Mouse (Mus musculus): Measurements from ENCODE around the gene Gtf2i. TPM values are rescaled to one million over a fixed set of nuclear protein-coding genes. Genes with fewer than 3 reads are reported as not detected.

Gtf2i gene
- polyA plus RNA-seq, 1 experiment from 2014 or later, result 34.2 TPM

DNA sequence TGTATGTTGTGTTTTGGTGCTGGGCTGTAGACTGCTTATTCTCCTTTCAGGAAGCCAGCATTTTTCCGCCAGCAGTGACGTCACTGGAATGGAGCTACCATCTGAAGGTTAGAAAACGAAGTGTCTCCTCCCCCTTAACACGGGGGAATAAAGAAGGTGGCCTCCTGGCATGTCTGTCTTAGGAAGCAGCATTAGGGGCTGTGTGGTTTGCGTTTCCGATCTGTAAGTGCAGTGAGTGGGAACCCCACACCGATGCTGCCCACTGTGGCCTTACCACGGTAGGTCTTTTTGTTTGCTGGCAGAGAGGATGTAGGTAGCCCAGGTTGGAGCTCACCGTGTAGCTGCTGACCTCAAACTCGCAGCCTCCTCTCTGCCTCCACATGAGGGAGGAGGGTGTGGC is 107.8 kb downstream of the Gtf2i start:
- Histone ChIP-seq H3K27ac (ENCODE audit: low read length) (no peak overlapping the region), H3K9ac (ENCODE audit: low read depth, low read length) (no peak overlapping the region), H3K4me1 (ENCODE audit: control insufficient read depth, low read depth, low read length) (peaks cover 10% of the 10 kb centered on the region), H3K27me3 (ENCODE audit: control insufficient read depth, insufficient read depth, low read depth, low read length) (no peaks in the 10 kb centered on the region), H3K9me3 (replicated peaks; ENCODE audit: control insufficient read depth, low read length) (no peaks in the 10 kb centered on the region), H3K4me2 (ENCODE audit: low read depth, low read length) (no peak overlapping the region), H3K36me3 (ENCODE audit: control insufficient read depth, insufficient read depth) (no peaks in the 10 kb centered on the region), H3K4me3 (ENCODE audit: low read depth, low read length) (no peak overlapping the region)
- ATAC-seq (ENCODE audit: low read depth), result no peak
- WGBS (ENCODE audit: insufficient replicate concordance), result 40% methylated on average over 10 of the region's 10 CpGs

DNA sequence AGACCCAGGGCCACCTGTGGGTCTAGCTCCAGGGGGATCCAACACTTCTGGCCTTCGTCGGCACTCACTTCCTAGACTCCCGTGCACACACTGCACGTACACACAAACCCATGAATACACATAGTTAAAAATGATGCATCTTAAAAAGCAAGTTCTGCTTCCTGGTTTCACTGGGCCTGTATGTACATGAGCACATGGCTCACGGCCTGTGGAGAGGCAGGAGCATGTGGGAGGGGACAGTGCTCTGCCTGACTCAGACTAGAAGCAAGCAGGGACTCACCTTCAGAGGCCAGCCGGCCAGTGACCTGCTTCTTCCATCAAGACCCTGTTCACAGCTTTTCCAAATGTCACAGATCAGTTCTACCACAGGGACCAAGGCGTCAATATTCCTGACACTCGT is 120.9 kb downstream of the Gtf2i start:
- H3K27ac ChIP-seq (ENCODE audit: low read length), result no peak overlapping the region
- ATAC-seq (ENCODE audit: low read depth), result no peak
- no peaks in the 10 kb centered on the region for H3K27me3 ChIP-seq (ENCODE audit: control insufficient read depth, insufficient read depth, low read depth, low read length)
- no peaks in the 10 kb centered on the region for H3K4me1 ChIP-seq (ENCODE audit: control insufficient read depth, low read depth, low read length)
- H3K9ac ChIP-seq (ENCODE audit: low read depth, low read length), result no peak overlapping the region
- no peaks in the 10 kb centered on the region for H3K9me3 ChIP-seq (replicated peaks; ENCODE audit: control insufficient read depth, low read length)
- H3K4me3 ChIP-seq (ENCODE audit: low read depth, low read length), result no peak overlapping the region
- no peaks in the 10 kb centered on the region for H3K36me3 ChIP-seq (ENCODE audit: control insufficient read depth, insufficient read depth)
- 72% methylated on average over 8 of the region's 8 CpGs for WGBS (ENCODE audit: insufficient replicate concordance)
- no peak overlapping the region for H3K4me2 ChIP-seq (ENCODE audit: low read depth, low read length)

- H3K4me3 ChIP-seq (ENCODE audit: low read depth, low read length), result no peak overlapping the region
- H3K36me3 ChIP-seq (ENCODE audit: control insufficient read depth, insufficient read depth), result no peaks in the 10 kb centered on the region
- H3K4me2 ChIP-seq (ENCODE audit: low read depth, low read length), result no peak overlapping the region
- 31% methylated on average over 7 of the region's 7 CpGs for WGBS (ENCODE audit: insufficient replicate concordance)
- no peak overlapping the region for H3K27ac ChIP-seq (ENCODE audit: low read length)
- H3K9ac ChIP-seq (ENCODE audit: low read depth, low read length), result no peak overlapping the region
- no peaks in the 10 kb centered on the region for H3K27me3 ChIP-seq (ENCODE audit: control insufficient read depth, insufficient read depth, low read depth, low read length)
- H3K4me1 ChIP-seq (ENCODE audit: control insufficient read depth, low read depth, low read length), result peaks cover 6% of the 10 kb centered on the region
- no peak for ATAC-seq (ENCODE audit: low read depth)
- H3K9me3 ChIP-seq (replicated peaks; ENCODE audit: control insufficient read depth, low read length), result no peaks in the 10 kb centered on the region
These were observed 126.0 kb downstream of the Gtf2i start for GRCm38 (mm10) chr5:134188571-134188970.

Small RNA genes lying within 50 kb of the gene (microRNA-seq; reads per million reads assigned to microRNA genes)
- gene Mir3965, result not detected

Other genes starting within 250 kb of the Gtf2i start
- 0.67 and 0.73 TPM in 2 replicates for gene Castor2, start 215.0 kb downstream of the Gtf2i start, polyA plus RNA-seq (2015; fragmentation: Nextera tagmentation; extraction: Ambion mirVana)
- 10.0 and 10.6 TPM in 2 replicates for gene Rcc1l, start 138.0 kb downstream of the Gtf2i start, polyA plus RNA-seq (2015; fragmentation: Nextera tagmentation; extraction: Ambion mirVana)
- 1.8 and 1.9 TPM in 2 replicates for gene Gtf2ird2, start 130.7 kb downstream of the Gtf2i start, polyA plus RNA-seq (2015; fragmentation: Nextera tagmentation; extraction: Ambion mirVana)
- gene Ncf1, start 85.1 kb downstream of the Gtf2i start, polyA plus RNA-seq (2015; fragmentation: Nextera tagmentation; extraction: Ambion mirVana), result 25.1 and 26.5 TPM in 2 replicates
- gene Gtf2ird1, start 142.0 kb upstream of the Gtf2i start, polyA plus RNA-seq (2015; fragmentation: Nextera tagmentation; extraction: Ambion mirVana), result 9.9 and 11.6 TPM in 2 replicates
- 0.43 and 0.48 TPM in 2 replicates for gene Clip2, start 237.7 kb upstream of the Gtf2i start, polyA plus RNA-seq (2015; fragmentation: Nextera tagmentation; extraction: Ambion mirVana)
- not detected in 2 replicates for gene Syna, start 245.4 kb upstream of the Gtf2i start, polyA plus RNA-seq (2015; fragmentation: Nextera tagmentation; extraction: Ambion mirVana)